Mouse (Mus musculus): Measurements from ENCODE around the gene Platr17.
A peak's percentile ranks its signal among the peaks of the same experiment; 100 is the strongest.

Gene Platr17

GRCm38 (mm10) chr17:33919351-33920281 lies 14.7 kb downstream of the Platr17 start:
- no peak for DNase-seq (ENCODE audit: extremely low read depth, low read depth, low spot score)

DNA sequence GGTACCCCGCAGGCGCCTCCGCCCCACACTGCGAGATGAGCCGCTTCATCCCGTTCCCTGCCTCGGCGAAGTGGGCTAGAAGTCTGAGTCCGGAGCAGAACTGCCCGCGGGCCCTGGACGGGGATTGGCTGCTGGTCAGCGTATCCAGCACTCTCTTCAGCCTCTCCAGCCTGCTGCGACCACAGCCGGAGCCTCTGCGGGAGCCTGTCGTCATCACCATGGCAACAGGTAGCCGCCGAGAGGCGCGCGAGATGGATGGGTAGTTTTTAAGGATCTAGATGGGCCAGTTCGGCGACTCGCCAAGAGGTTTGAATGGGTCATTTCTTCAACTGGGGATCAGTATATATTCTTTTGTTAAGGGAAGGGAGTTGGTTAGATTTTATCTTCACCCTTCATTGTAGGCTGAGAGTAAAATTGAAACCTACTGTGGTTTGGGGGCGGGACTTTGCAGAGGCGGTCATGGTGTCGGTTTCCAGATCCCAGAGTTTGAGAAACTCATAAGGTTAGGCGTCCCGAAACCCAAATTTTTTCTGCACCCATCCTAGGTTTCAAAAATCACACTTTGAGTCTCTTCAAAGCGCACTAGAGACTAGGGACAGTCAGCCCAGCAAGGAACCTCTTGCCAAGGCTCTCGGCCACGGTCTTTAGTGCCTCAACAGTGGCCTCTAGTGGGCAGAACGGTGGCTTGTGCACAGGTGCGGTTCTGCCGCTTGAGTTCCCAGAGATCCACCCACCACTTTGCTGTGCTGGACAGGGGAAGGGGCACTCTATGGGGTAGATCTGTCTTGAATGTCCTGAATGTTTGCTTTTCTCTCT lies 15.6 kb downstream of the Platr17 start:
- DNase-seq (ENCODE audit: extremely low read depth, low read depth, low spot score): no peak

DNA sequence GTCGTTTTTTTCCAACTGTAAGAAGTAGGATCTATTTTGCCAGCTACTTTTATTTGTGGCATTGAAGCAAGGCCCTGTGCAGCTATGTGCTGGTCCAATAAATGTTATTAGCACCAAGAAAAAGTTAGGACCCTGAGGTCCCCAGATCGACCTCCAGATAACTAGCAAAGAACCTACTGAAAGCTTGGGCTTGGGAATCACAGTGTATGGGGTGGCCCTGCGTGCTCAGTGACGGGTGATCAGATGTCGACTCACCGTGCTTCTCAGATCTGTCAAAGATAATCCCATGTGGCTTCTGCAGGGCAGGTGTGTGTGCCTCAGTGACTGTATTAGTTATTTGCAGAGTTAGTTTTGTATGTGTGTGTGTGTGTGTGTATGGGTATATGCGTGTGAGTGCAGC lies 16.4 kb downstream of the Platr17 start:
- no peak for DNase-seq (ENCODE audit: extremely low read depth, low read depth, low spot score)

- DNase-seq (ENCODE audit: extremely low read depth, low read depth, low spot score): no peak
These were observed 19.8 kb downstream of the Platr17 start for GRCm38 (mm10) chr17:33924577-33925283.

- DNase-seq (ENCODE audit: extremely low read depth, low read depth, low spot score): no peak
These were observed 20.6 kb downstream of the Platr17 start for GRCm38 (mm10) chr17:33925406-33926116.

GRCm38 (mm10) chr17:33926207-33926932 lies 21.4 kb downstream of the Platr17 start:
- DNase-seq (ENCODE audit: extremely low read depth, low read depth, low spot score): no peak

- no peak for DNase-seq (ENCODE audit: extremely low read depth, low read depth, low spot score)
These were observed 23.5 kb downstream of the Platr17 start for GRCm38 (mm10) chr17:33928251-33928947.

GRCm38 (mm10) chr17:33929371-33930279 lies 24.7 kb downstream of the Platr17 start, which contains the start of gene Rgl2:
Rgl2 (plus strand) TSS chr17:33929543.
- no peak for DNase-seq (ENCODE audit: extremely low read depth, low read depth, low spot score)

DNA sequence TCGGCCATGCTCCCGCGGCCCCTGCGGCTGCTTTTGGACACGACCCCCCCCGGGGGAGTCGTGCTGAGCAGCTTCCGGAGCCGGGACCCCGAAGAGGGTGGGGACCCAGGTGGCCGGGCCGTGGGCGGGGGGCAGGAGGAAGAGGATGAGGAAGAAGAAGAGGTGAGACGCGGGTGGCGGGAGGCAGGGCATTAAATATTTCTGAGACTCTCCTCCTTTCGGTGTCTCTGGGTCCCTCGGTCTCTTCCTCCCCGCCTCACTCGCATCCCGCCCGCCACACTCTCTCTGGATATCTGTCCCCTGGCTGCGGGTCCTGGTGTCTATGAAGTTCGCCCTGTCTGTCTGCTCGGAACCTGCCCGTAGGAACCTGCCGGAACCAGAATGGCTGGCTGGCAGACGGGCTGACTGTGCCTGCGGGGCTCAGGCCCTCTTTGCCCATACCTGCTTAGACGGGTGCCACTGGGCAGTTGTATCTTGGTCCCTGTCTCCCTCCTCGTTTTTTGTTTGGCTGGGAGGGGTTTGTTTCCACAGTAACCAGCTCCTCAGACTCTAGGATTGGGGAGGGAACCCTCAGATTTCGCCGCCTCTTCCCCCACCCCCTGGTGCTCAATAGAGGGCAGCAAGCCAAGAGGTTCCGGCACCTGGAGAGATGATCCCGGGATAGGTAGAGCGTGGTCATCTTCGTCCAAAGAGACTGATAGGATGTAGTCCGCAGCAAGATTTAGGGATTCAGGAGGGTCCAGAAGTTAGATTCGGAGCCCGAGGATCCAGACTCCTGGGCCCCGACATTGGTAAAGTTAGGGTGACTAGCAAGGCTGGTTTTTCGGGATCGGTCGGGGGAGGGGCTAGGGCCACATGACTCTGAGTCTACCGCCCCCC lies 25.6 kb downstream of the Platr17 start:
- DNase-seq (ENCODE audit: extremely low read depth, low read depth, low spot score): peak; percentile 64

DNA sequence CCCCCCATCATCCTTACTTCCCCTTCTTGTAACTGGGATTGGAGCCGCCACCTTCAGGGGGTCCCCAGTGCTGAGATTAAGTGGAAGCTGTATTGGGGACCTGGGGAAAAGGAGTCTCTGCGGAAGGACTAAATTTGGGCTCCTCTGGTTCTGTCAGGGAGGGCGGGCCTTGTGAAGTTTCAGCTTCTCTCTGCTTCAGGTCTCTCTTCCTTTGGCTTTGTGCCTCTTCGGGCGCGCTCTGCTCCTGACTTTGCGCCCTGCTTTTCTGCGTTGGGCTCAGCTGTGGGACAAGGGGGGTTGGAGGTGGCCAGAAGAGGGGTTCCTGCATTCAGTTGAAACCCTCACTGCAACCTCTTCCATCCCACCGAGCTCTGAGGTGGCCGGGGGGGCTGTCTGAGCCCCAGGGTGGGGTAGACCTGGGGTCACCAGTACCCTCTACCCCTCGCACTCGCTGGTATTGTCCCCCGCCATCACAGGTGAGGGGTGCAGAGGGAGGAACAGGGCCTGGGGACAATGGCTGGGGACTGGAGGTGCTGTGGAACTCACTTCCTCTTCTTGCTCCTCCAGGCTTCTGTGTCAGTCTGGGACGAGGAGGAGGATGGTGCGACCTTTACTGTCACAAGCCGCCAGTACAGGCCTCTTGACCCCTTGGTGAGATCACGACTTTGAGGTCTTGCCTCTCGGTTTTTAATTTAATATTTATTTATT lies 26.4 kb downstream of the Platr17 start:
- DNase-seq (ENCODE audit: extremely low read depth, low read depth, low spot score): no peak

DNA sequence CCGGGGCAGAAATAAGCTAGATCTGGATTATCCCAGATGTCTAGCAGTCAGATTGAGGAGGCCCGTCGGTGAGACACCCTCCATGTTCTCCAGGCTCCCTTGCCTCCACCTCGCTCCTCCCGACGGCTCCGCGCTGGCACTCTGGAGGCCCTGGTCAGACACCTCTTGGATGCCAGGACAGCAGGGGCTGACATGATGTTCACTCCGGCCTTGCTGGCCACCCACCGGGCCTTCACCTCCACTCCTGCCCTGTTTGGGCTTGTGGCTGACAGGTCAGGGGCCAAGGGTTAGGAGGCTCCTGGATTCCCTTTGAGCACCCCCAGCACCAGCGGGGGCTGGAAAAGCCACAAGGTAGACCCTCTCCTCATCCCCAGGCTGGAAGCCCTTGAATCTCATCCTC lies 27.0 kb downstream of the Platr17 start:
- DNase-seq (ENCODE audit: extremely low read depth, low read depth, low spot score): no peak

GRCm38 (mm10) chr17:33932448-33932847 lies 27.5 kb downstream of the Platr17 start:
- no peak for DNase-seq (ENCODE audit: extremely low read depth, low read depth, low spot score)

- no peak for DNase-seq (ENCODE audit: extremely low read depth, low read depth, low spot score)
These were observed 28.0 kb downstream of the Platr17 start for GRCm38 (mm10) chr17:33932970-33933369.

GRCm38 (mm10) chr17:33935422-33936055 lies 30.6 kb downstream of the Platr17 start:
- no peak for DNase-seq (ENCODE audit: extremely low read depth, low read depth, low spot score)

DNA sequence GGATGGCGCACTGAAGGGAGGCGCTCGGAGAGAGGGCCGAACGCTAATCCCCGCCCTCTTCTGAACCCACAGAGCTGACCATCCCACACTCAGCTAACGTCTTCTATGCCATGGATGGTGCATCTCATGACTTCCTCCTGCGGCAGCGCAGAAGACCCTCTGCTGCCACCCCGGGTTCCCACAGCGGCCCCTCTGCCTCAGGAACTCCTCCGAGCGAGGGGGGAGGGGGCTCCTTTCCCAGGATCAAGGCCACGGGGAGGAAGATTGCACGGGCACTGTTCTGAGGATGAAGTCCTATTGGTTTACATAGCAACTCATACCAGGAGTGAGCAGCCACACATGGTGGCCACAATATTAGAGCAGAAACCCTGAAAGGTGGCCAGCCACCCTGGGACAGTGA lies 32.1 kb downstream of the Platr17 start:
- no peak for DNase-seq (ENCODE audit: extremely low read depth, low read depth, low spot score)

- no peak for DNase-seq (ENCODE audit: extremely low read depth, low read depth, low spot score)
These were observed 33.8 kb downstream of the Platr17 start for GRCm38 (mm10) chr17:33938783-33939182.
